Mouse (Mus musculus) kidney, embryonic 15.5 days (tissue): Measurements from ENCODE around the gene Gm45837. TPM values are rescaled to one million over a fixed set of nuclear protein-coding genes. Genes with fewer than 3 reads are reported as not detected.

Source experiments
- ATAC-seq: fragments of 200-750 bp; cut with Nextera tagmentation; replicated peaks from 2 replicates; pipeline ENCODE4 v1.8.0; 2017; ENCODE audit warnings: moderate TSS enrichment; ENCODE audit not compliant: low FRiP score
- H3K27ac ChIP-seq: fragments of 300-500 bp; sonication (generic); 2 replicates; pipeline ENCODE4 v1.5.1; 2015; ENCODE audit warnings: mild to moderate bottlenecking, inconsistent platforms
- H3K27me3 ChIP-seq: fragments of 300-500 bp; sonication (generic); 2 replicates; pipeline ENCODE4 v1.6.1; 2015; ENCODE audit warnings: inconsistent platforms
- H3K36me3 ChIP-seq: fragments of 300-500 bp; sonication (generic); 2 replicates; pipeline ENCODE4 v1.6.1; 2015; ENCODE audit warnings: inconsistent platforms
- H3K4me1 ChIP-seq: fragments of 300-500 bp; sonication (generic); 2 replicates; pipeline ENCODE4 v1.6.1; 2015; ENCODE audit warnings: inconsistent platforms
- H3K4me2 ChIP-seq: fragments of 300-500 bp; sonication (generic); 2 replicates; pipeline ENCODE4 v1.6.1; 2015; ENCODE audit warnings: moderate library complexity, mild to moderate bottlenecking, inconsistent platforms
- H3K4me3 ChIP-seq: fragments of 300-500 bp; sonication (generic); replicated peaks from 2 replicates; pipeline ENCODE4 v1.5.1; 2015; ENCODE audit warnings: mild to moderate bottlenecking, inconsistent platforms
- H3K9ac ChIP-seq: fragments of 300-500 bp; sonication (generic); 2 replicates; pipeline ENCODE4 v1.6.1; 2015; ENCODE audit warnings: mild to moderate bottlenecking, inconsistent platforms
- H3K9me3 ChIP-seq: fragments of 300-500 bp; sonication (generic); replicated peaks from 2 replicates; pipeline ENCODE4 v1.6.1; 2016; ENCODE audit warnings: inconsistent platforms
- WGBS: fragments of 180-500 bp; shearing (Covaris S2); methylation state at CpG from one replicate; pipeline ENCODE4 v1.1.7; 2015; ENCODE audit warnings: mixed read lengths; 5-methylcytosine and 5-hydroxymethylcytosine counted together
- polyA plus RNA-seq: library from polyadenylated mRNA; unstranded; fragments of >200 nt; fragmentation: Nextera tagmentation; extraction: Ambion mirVana; gene quantifications from 2 replicates; pipeline ENCODE4 v1.2.1, GENCODE M21; 2015

Gene Gm45837
- polyA plus RNA-seq, 1 experiment from 2014 or later: 0.21 TPM

DNA sequence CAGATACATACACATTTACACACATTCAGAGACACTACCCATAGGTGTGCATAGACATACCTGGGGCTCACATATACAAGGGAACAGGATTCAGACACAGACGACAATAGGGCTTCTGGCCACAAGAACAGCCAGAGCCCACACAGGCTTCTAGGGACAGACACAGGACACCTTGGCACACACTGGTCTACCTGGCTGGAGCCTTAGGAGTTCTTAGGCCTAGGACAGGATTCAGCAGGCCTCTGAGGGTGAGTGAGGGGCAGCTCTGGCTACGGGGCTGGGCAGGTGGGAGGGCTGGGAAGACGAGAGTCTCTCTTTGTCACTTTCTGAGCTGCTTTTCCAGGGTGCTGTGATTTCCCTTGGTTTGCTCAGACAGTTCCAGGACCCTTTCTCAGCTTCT is 32.4 kb upstream of the Gm45837 start:
- Histone ChIP-seq H3K27ac (peak overlapping the region; percentile 89), H3K4me3 (peak overlapping the region; percentile 32), H3K4me1 (peaks cover 39% of the 10 kb centered on the region), H3K9me3 (no peaks in the 10 kb centered on the region), H3K27me3 (no peaks in the 10 kb centered on the region), H3K9ac (peak overlapping the region; percentile 37; the same call in 1 of the 2 replicates), H3K4me2 (peak overlapping the region; percentile 60), H3K36me3 (no peaks in the 10 kb centered on the region)
- ATAC-seq: no peak
- WGBS: 54% methylated on average over 3 of the region's 3 CpGs

- H3K9ac ChIP-seq: peak overlapping the region; percentile 29; the same call in 1 of the 2 replicates
- H3K36me3 ChIP-seq: no peaks in the 10 kb centered on the region
- ATAC-seq: no peak
- peak overlapping the region; percentile 32 for H3K4me3 ChIP-seq
- 53% methylated on average over 5 of the region's 5 CpGs for WGBS
- H3K4me1 ChIP-seq: peaks cover 36% of the 10 kb centered on the region
- peak overlapping the region; percentile 89 for H3K27ac ChIP-seq
- peak overlapping the region; percentile 60 for H3K4me2 ChIP-seq
- H3K9me3 ChIP-seq: no peaks in the 10 kb centered on the region
- H3K27me3 ChIP-seq: no peaks in the 10 kb centered on the region
These were observed 31.8 kb upstream of the Gm45837 start for GRCm38 (mm10) chr7:101378796-101379465.

DNA sequence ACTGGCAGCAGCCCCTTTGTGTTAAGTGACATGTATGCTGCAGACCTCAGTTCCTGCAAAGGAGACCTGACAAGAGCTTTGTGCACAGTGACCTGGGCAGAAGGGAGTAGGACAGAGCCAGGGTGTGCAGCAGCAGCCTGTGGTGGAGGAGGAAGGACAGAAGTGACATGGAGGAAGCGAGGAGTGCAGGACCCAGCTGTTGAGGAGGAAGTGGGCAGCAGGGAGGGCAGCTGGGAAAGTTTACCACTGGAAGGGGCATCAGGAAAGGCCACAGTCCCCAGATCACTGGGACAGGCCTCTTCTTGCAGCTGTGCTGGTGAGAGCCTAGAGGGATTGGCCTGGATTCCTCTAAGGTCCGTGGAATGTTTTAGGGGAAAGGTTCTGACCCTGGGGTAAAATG is 31.0 kb upstream of the Gm45837 start:
- peaks cover 42% of the 10 kb centered on the region for H3K4me1 ChIP-seq
- peak overlapping the region; percentile 29; the same call in 1 of the 2 replicates for H3K9ac ChIP-seq
- WGBS: 58% methylated on average over 2 of the region's 2 CpGs
- no peaks in the 10 kb centered on the region for H3K27me3 ChIP-seq
- peak overlapping the region; percentile 60 for H3K4me2 ChIP-seq
- 0 out of 2 replicates have a peak overlapping the region, but pooled peaks have one; percentile 32 for H3K4me3 ChIP-seq
- H3K36me3 ChIP-seq: no peaks in the 10 kb centered on the region
- H3K27ac ChIP-seq: peak overlapping the region; percentile 89
- no peaks in the 10 kb centered on the region for H3K9me3 ChIP-seq
- no peak for ATAC-seq

DNA sequence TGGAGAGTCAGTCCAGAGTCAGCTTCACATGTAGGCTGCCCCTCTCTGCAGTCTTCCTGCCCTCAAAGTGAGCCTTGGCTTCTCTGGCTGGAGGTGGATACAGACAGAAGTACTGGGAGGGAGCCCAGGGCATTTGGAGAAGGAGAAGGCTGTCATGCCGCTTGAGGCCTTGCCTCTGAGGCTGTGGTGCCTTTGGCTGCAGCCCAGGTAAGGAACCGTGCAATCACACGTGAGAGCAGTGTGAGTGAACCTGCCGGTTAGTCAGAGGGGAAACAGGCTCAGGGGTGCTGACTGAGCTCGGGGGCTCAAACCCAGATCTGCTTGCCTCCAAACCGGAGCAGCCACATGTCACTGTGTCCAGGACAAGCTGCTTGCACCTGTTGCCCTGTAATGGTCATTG is 29.2 kb upstream of the Gm45837 start:
- no peaks in the 10 kb centered on the region for H3K9me3 ChIP-seq
- peaks cover 60% of the 10 kb centered on the region for H3K4me1 ChIP-seq
- no peak overlapping the region for H3K4me3 ChIP-seq
- H3K36me3 ChIP-seq: no peaks in the 10 kb centered on the region
- WGBS: 79% methylated on average over 6 of the region's 6 CpGs
- no peak overlapping the region for H3K4me2 ChIP-seq
- no peak overlapping the region for H3K27ac ChIP-seq
- no peaks in the 10 kb centered on the region for H3K27me3 ChIP-seq
- no peak overlapping the region for H3K9ac ChIP-seq
- no peak for ATAC-seq

- no peak overlapping the region for H3K4me3 ChIP-seq
- no peak for ATAC-seq
- H3K4me1 ChIP-seq: peaks cover 57% of the 10 kb centered on the region
- WGBS: 61% methylated on average over 8 of the region's 8 CpGs
- no peak overlapping the region for H3K4me2 ChIP-seq
- no peaks in the 10 kb centered on the region for H3K9me3 ChIP-seq
- no peaks in the 10 kb centered on the region for H3K27me3 ChIP-seq
- no peaks in the 10 kb centered on the region for H3K36me3 ChIP-seq
- no peak overlapping the region; the same call in 1 of the 2 replicates for H3K27ac ChIP-seq
- H3K9ac ChIP-seq: no peak overlapping the region
These were observed 28.3 kb upstream of the Gm45837 start for GRCm38 (mm10) chr7:101382378-101382777.

GRCm38 (mm10) chr7:101383756-101384155 is 26.9 kb upstream of the Gm45837 start:
- H3K27me3 ChIP-seq: no peaks in the 10 kb centered on the region
- no peak for ATAC-seq
- H3K27ac ChIP-seq: 0 out of 2 replicates have a peak overlapping the region, but pooled peaks have one; percentile 89
- no peak overlapping the region for H3K9ac ChIP-seq
- H3K4me3 ChIP-seq: no peak overlapping the region
- peaks cover 49% of the 10 kb centered on the region for H3K4me1 ChIP-seq
- no peaks in the 10 kb centered on the region for H3K9me3 ChIP-seq
- no peak overlapping the region for H3K4me2 ChIP-seq
- H3K36me3 ChIP-seq: peaks cover 4% of the 10 kb centered on the region; the same call in 1 of the 2 replicates
- 77% methylated on average over 3 of the region's 3 CpGs for WGBS

DNA sequence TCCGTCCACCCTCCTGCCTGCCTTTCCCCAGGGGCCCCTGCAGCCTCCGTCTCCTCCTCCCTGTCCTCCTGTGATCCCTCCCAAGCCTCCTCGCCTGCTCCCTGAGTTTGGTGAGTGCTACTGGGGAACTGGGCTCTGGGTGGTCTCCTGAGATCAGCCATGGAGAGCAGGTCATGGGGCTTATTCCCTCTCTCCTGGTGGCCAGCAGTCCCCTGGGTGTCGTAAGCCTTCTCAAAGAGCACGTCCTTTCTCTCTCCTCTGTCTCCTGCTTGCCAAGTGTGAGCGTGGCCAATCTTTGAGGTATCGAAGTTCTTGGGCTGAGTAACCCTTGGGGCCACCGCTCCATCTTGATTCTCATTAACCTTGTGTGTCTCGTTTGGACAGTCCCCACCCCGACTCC is 25.8 kb upstream of the Gm45837 start:
- Histone ChIP-seq H3K4me1 (peaks cover 38% of the 10 kb centered on the region), H3K4me3 (no peak overlapping the region), H3K9me3 (no peaks in the 10 kb centered on the region), H3K27ac (peak overlapping the region; percentile 89), H3K27me3 (no peaks in the 10 kb centered on the region), H3K4me2 (peak overlapping the region; percentile 44), H3K9ac (no peak overlapping the region), H3K36me3 (peaks cover 16% of the 10 kb centered on the region; the same call in 1 of the 2 replicates)
- WGBS: 44% methylated on average over 10 of the region's 10 CpGs
- peak; percentile 7; the same call in 1 of the 2 replicates for ATAC-seq

DNA sequence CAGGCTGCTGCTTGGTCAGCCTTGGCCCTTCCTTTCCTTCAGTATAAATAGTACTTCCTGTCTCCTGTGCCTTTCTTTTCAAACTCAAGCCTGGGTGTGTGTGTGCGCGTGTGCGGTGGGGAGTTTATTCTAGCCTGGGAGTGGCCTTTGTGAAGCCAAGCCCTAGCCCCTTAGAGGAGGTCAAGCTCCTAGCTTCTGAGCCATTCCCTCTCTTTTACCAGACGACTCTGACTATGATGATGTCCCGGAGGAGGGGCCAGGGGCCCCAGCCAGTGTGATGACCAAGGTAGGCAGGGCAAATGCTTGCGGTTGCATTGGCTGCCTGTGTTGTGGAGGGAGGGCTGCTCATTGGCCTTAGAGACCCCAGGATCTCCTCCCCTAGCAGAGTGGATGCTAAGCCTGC is 25.4 kb upstream of the Gm45837 start:
- Histone ChIP-seq H3K36me3 (peaks cover 20% of the 10 kb centered on the region; the same call in 1 of the 2 replicates), H3K4me1 (peaks cover 38% of the 10 kb centered on the region), H3K27me3 (no peaks in the 10 kb centered on the region), H3K9me3 (no peaks in the 10 kb centered on the region), H3K27ac (peak overlapping the region; percentile 89), H3K4me3 (peak overlapping the region; percentile 10; the same call in 1 of the 2 replicates), H3K4me2 (peak overlapping the region; percentile 44), H3K9ac (no peak overlapping the region)
- 26% methylated on average over 6 of the region's 6 CpGs for WGBS
- peak; percentile 57 for ATAC-seq

DNA sequence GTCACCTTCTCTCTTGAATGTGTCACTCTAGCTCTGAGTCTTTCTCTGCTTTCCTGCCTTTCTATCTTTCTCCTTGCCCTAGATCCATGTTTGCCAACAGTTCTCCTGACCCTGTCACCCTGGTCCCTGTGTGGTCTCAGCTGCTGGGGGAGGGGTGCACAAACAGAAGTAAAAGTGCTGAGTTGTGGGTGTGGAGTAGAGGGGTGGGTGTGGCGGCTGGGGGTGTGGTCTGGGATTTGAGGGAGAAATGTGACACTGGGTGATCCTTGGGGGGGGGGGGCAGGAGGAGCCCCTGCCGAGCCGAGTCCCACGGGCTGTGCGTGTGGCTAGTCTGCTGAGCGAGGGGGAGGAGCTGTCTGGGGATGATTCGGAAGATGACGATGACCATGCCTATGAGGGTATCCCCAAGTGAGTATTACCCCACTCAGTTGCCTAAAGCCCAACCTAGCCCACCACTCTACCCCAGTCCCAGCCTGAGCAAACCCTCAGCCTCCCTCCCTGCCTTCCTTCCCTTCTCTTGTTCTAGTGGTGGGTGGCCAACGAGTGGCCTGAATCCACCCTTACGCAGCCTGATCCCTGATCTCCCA is 24.7 kb upstream of the Gm45837 start:
- Histone ChIP-seq H3K27me3 (no peaks in the 10 kb centered on the region), H3K9me3 (no peaks in the 10 kb centered on the region), H3K36me3 (peaks cover 24% of the 10 kb centered on the region; the same call in 1 of the 2 replicates), H3K9ac (no peak overlapping the region), H3K27ac (peak overlapping the region; percentile 89), H3K4me1 (peaks cover 41% of the 10 kb centered on the region), H3K4me3 (no peak overlapping the region), H3K4me2 (peak overlapping the region; percentile 44)
- WGBS: 53% methylated on average over 6 of the region's 10 CpGs
- ATAC-seq: peak; percentile 47

GRCm38 (mm10) chr7:101389256-101389655 is 21.4 kb upstream of the Gm45837 start:
- Histone ChIP-seq H3K9me3 (no peaks in the 10 kb centered on the region), H3K36me3 (peaks cover 24% of the 10 kb centered on the region; the same call in 1 of the 2 replicates), H3K27me3 (no peaks in the 10 kb centered on the region), H3K4me2 (no peak overlapping the region), H3K4me3 (no peak overlapping the region), H3K4me1 (peaks cover 68% of the 10 kb centered on the region), H3K27ac (no peak overlapping the region), H3K9ac (no peak overlapping the region)
- 89% methylated on average over 6 of the region's 6 CpGs for WGBS
- ATAC-seq: no peak

GRCm38 (mm10) chr7:101391909-101392479 is 18.7 kb upstream of the Gm45837 start:
- 0 out of 2 replicates have a peak, but pooled peaks have one; percentile 9 for ATAC-seq
- H3K4me1 ChIP-seq: peaks cover 58% of the 10 kb centered on the region
- WGBS: 61% methylated on average over 4 of the region's 4 CpGs
- 0 out of 2 replicates have a peak overlapping the region, but pooled peaks have one; percentile 19 for H3K4me2 ChIP-seq
- peaks cover 32% of the 10 kb centered on the region for H3K36me3 ChIP-seq
- H3K9ac ChIP-seq: no peak overlapping the region
- no peak overlapping the region for H3K4me3 ChIP-seq
- H3K27me3 ChIP-seq: no peaks in the 10 kb centered on the region
- no peaks in the 10 kb centered on the region for H3K9me3 ChIP-seq
- H3K27ac ChIP-seq: peak overlapping the region; percentile 97

- H3K27me3 ChIP-seq: no peaks in the 10 kb centered on the region
- 51% methylated on average over 4 of the region's 4 CpGs for WGBS
- no peak overlapping the region for H3K4me3 ChIP-seq
- peaks cover 42% of the 10 kb centered on the region for H3K36me3 ChIP-seq
- H3K4me2 ChIP-seq: 0 out of 2 replicates have a peak overlapping the region, but pooled peaks have one; percentile 57
- H3K4me1 ChIP-seq: peaks cover 53% of the 10 kb centered on the region
- 0 out of 2 replicates have a peak overlapping the region, but pooled peaks have one; percentile 7 for H3K9ac ChIP-seq
- H3K27ac ChIP-seq: peak overlapping the region; percentile 97
- ATAC-seq: no peak
- no peaks in the 10 kb centered on the region for H3K9me3 ChIP-seq
These were observed 17.7 kb upstream of the Gm45837 start for GRCm38 (mm10) chr7:101393015-101393414.
